Mouse (Mus musculus): Measurements from ENCODE around the gene Olfr732.

Olfr732 gene
- long read RNA-seq, experiment 1, result 0 reads
- long read RNA-seq, experiment 2, result 0 reads

DNA sequence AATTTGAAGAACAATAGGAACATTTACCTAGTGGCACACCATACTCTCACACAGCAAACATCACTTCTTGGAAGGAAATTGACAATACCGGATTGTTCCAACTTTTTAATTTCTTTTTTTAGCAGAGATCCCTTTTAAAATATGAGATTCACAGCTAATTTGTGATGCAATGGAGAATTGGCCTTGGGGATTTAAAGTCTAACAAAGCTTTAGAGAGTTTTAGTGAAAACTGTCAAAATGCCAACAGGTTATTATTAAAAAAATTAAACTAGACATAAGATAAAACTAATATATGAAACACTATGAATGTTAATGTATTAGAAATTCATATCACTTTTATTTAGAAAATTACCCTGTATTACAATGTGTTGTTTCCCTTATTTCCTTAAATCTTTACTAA is at the start of gene Olfr732:
Olfr732 (minus strand) TSS at position 101 of the 400 bp plus-strand sequence.
- intact Hi-C loops (cut with DNase I), result no loop called here

DNA sequence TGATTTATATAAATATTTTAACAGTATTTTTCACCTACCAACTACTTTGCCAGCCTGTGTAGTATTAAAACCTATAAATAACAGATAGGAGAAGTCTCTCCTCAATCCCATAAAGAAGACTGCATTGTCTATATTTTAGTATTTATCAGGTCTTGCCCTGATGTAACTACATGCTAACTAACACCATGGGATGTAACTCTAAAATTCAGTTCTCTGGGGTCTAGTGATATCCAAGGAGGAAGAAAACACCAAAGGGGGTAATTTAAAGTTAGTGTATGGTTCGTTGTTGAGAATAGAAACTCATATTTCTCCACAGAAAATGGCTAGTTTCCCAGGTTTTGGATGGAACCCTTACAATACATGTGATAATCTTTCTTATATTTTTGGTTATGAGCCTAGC is 42.7 kb upstream of the Olfr732 start, which contains the start of gene Olfr734:
Olfr734 (minus strand) TSS at position 101 of the 400 bp plus-strand sequence.
- intact Hi-C loops (cut with DNase I), result no loop called here

DNA sequence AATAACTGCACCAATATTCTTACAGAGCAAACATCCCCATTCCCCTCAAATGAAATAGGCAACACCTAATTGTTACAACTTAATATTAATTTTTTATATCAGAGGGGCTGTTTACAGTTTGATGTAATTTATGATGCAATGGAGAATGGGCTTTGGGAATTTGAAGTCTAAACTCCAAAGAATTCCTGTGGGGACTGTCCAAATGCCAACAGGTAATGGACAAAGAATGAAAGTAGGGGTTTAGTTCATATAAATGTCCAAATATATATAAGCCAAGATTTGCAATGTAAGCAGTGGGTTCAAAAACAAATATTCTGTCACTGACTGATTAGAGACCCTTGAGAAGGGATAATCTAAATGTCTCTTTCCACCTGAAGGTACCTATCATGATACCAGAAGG is 17.4 kb upstream of the Olfr732 start, which contains the start of gene Olfr733:
Olfr733 (minus strand) TSS at position 101 of the 400 bp plus-strand sequence.
- intact Hi-C loops (cut with DNase I), result no loop called here

DNA sequence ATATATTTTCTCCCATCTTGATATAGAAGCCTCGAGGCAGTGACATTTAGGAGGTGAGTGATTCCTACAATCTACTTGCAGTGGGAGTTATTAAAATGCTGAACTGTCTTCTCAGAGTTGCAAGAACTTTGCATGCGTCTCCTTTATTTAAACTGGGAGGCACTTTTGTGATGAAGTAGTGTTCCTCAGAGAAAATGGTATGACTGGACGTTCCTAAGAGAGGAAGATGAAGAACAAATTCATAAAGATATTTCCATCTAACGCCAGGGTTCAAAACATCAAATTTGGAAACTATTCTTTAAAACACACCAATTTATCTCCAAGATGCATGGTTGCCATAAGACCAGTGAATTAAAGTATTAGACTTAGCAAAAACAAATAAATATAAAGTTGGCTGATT is 42.2 kb downstream of the Olfr732 start, which contains the start of gene Olfr731:
Olfr731 (minus strand) TSS at position 101 of the 400 bp plus-strand sequence.
- intact Hi-C loops (cut with DNase I), result no loop called here
